31 mouse cellular contexts compared by ENCODE assay signal in genomic region chr1:191149489-191149888, GRCm38 (mm10). TPM values are rescaled to one million over a fixed set of nuclear protein-coding genes. Genes with fewer than 3 reads are reported as not detected.
"Had no signal": no experiment of that assay in that cellular context is flagged by ENCODE, and none has a peak within 500 bp of the region (broad histone marks: within the 10 kb centered on the region; RNA-seq: fewer than 3 reads in every experiment).

No protein-coding gene starts in this region.

RNA-seq across cellular contexts. Expression of gene Fam71a, which starts 15.1 kb away (rescaled TPM):
- total RNA-seq: forebrain, postnatal 0 days; gastrocnemius, adult 18-20 months; gastrocnemius, adult 2 months; gastrocnemius, adult 8-10 months; gastrocnemius, postnatal 10 days; gastrocnemius, postnatal 14 days; gastrocnemius, postnatal 25 days; gastrocnemius, postnatal 36 days; gastrocnemius, postnatal 4 days; heart, adult 18-20 months; heart, adult 2 months; heart, adult 8-10 months had no signal
- polyA plus RNA-seq: cortical plate, adult 2 months; embryonic facial prominence, embryonic 10.5 days; embryonic facial prominence, embryonic 11.5 days; embryonic facial prominence, embryonic 12.5 days; embryonic facial prominence, embryonic 13.5 days; embryonic facial prominence, embryonic 14.5 days; embryonic facial prominence, embryonic 15.5 days; erythroblast, embryonic 14.5 days; forebrain, embryonic 10.5 days; forebrain, embryonic 11.5 days; forebrain, embryonic 12.5 days; forebrain, embryonic 13.5 days; forebrain, embryonic 14.5 days; forebrain, embryonic 15.5 days; forebrain, embryonic 16.5 days; forebrain, postnatal 0 days; frontal cortex, adult 2 months; heart, adult 2 months; heart, embryonic 10.5 days; heart, embryonic 11.5 days had no signal

RNA-seq across cellular contexts. Expression of gene Batf3, which starts 51.8 kb away (rescaled TPM):
- total RNA-seq: gastrocnemius, adult 18-20 months; gastrocnemius, adult 8-10 months; gastrocnemius, postnatal 36 days; granulocyte monocyte progenitor cell, adult 5-6 weeks had no signal
